Mouse (Mus musculus) monocyte, adult 59 days (primary cell): ENCODE data around the gene Mturn. TPM values are rescaled to one million over a fixed set of nuclear protein-coding genes. Genes with fewer than 3 reads are reported as not detected.

Experiments used
- total RNA-seq, 2 experiments: library from RNA; stranded (reverse); gene quantifications; one replicate each; pipeline ENCODE4 v1.2.4; 2023

Gene Mturn
- 1 to 10 TPM; 3.1 to 3.2 TPM for total RNA-seq

DNA sequence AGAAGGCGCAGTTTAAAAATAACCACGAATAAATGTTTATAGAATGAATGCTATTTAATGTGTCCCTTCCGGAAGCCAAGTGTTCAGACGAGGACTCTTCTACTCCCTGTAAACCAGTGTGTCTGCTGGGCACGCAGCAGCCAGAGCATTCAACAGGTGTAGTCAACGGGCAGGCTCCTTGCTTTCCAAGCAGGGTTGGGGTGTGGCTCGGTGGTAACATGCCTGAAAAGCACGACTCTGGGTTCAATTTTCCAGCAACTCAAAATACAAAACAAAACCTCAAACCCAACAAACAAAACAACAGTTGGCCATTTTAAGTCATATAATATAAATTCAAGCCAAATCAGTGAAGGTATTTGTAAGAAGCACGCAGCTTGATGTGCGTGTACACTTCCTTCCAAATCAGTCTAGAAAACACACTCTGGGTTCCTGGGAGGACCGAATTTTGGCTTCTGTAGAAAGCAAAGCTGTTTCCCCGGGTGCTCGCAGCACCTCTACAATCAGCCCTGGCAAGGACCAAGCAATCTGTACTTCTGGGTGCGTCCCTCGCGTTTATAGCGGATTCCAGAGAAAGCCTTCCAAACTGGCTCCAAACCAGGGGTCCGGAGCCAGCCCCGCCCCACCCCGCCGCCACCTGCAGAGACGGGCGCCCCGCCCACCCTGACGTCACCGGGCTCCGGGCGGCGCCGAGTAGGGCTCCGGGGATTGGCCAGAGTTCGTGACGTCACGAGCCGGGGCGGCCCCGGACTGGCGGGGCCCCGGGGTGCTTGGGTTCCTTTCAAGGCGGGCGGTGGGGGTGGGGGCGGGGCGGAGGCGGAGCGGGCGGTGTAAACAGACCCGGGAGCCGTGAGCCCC is at the start of gene Mturn:
Gene Mturn (plus strand): TSS at position 734 of the 855 bp plus-strand sequence.

Other genes starting within 250 kb of the Mturn start
- gene Scrn1, start 115.1 kb upstream of the Mturn start, total RNA-seq = not detected
- gene Plekha8, start 86.5 kb upstream of the Mturn start, total RNA-seq = 1 to 10 TPM; 6.2 to 8.0 TPM
- gene Fkbp14, start 84.3 kb upstream of the Mturn start, total RNA-seq = 1 to 10 TPM; 1.2 to 1.4 TPM
- gene Znrf2, start 135.3 kb downstream of the Mturn start, total RNA-seq = 10 to 100 TPM; 56.3 to 59.1 TPM